8 mouse cellular contexts compared by ENCODE assay signal in genomic region chr8:83566469-83567395, GRCm38 (mm10). TPM values are rescaled to one million over a fixed set of nuclear protein-coding genes. Genes with fewer than 3 reads are reported as not detected.
A peak's percentile ranks its signal among the peaks of the same experiment; 100 is the strongest.
DNase-seq lines count a peak whose midpoint lies in the region; ATAC-seq and TF ChIP-seq lines count a peak whose summit lies in the region.

TSS of gene Ndufb7 (plus strand) at chr8:83566671.

- peaks cover 23% of the 10 kb centered on the region for H3K36me3 ChIP-seq in embryonic facial prominence, embryonic 14.5 days (ENCODE audit: control insufficient read depth, insufficient read depth, low read length)
- peaks cover 24% of the 10 kb centered on the region for H3K36me3 ChIP-seq in limb, embryonic 14.5 days (ENCODE audit: control insufficient read depth, insufficient read depth, low read length)
- H3K36me3 ChIP-seq in midbrain, postnatal 0 days (ENCODE audit: insufficient read depth, low read length) = peaks cover 18% of the 10 kb centered on the region

- DNase-seq in 3T3-L1 (ENCODE audit: low read depth, low spot score) = peak; percentile 92
- peak; percentile 92 to 97 for DNase-seq in adrenal gland, postnatal 4 days (ENCODE audit: low spot score in 2 of 2)
- peak; percentile 93 for DNase-seq in embryonic facial prominence, embryonic 14.5 days (ENCODE audit: low spot score)
- peak; percentile 95 for DNase-seq in heart, adult 8-10 months (ENCODE audit: low spot score)
- DNase-seq in kidney, adult 9 months = peak; percentile 97
- peak; percentile 89 for DNase-seq in limb, embryonic 14.5 days (ENCODE audit: low spot score)
- peak; percentile 94 for DNase-seq in midbrain, postnatal 0 days (ENCODE audit: low spot score)
- peak; percentile 92 to 94 for DNase-seq in spleen, postnatal 14 days (ENCODE audit: low spot score in 2 of 2)

- no peak within 1 kb of the TSS; the same call in 1 of the 2 replicates for H3K27ac ChIP-seq in embryonic facial prominence, embryonic 14.5 days (replicated peaks; ENCODE audit: low read depth, low read length)
- H3K27ac ChIP-seq in limb, embryonic 14.5 days (replicated peaks; ENCODE audit: low read depth, low read length) = 0 out of 2 replicates have a peak within 1 kb of the TSS, but pooled peaks have one; percentile 9
- H3K27ac ChIP-seq in midbrain, postnatal 0 days (ENCODE audit: low read depth, low read length) = peak within 1 kb of the TSS; percentile 83

- under 1% methylated on average over 39 of the region's 48 CpGs for WGBS in embryonic facial prominence, embryonic 14.5 days
- under 1% methylated on average over 47 of the region's 48 CpGs for WGBS in limb, embryonic 14.5 days
- under 1% methylated on average over 48 of the region's 48 CpGs for WGBS in midbrain, postnatal 0 days

- peak within 1 kb of the TSS; percentile 74 for H3K4me2 ChIP-seq in embryonic facial prominence, embryonic 14.5 days (ENCODE audit: low read depth, low read length)
- H3K4me2 ChIP-seq in limb, embryonic 14.5 days (replicated peaks; ENCODE audit: low read depth, low read length, severe bottlenecking) = peak within 1 kb of the TSS; percentile 86
- peak within 1 kb of the TSS; percentile 97 for H3K4me2 ChIP-seq in midbrain, postnatal 0 days (ENCODE audit: low read depth, low read length, poor library complexity, severe bottlenecking)

- H3K9me3 ChIP-seq in embryonic facial prominence, embryonic 14.5 days (ENCODE audit: control insufficient read depth, low read length) = no peaks in the 10 kb centered on the region
- H3K9me3 ChIP-seq in limb, embryonic 14.5 days (ENCODE audit: control insufficient read depth, low read length) = no peaks in the 10 kb centered on the region
- H3K9me3 ChIP-seq in midbrain, postnatal 0 days (ENCODE audit: low read length) = no peaks in the 10 kb centered on the region

- peak; percentile 68; the same call in 1 of the 2 replicates for TF ChIP-seq POLR2A in limb, embryonic 14.5 days (IDR thresholded peaks at IDR 0.05; ENCODE audit: borderline replicate concordance, extremely low read depth, insufficient read depth, insufficient read length)

- peak within 1 kb of the TSS; percentile 78 for H3K9ac ChIP-seq in embryonic facial prominence, embryonic 14.5 days (ENCODE audit: low read depth, low read length)
- H3K9ac ChIP-seq in limb, embryonic 14.5 days (ENCODE audit: low read depth, low read length, severe bottlenecking) = peak within 1 kb of the TSS; percentile 75
- peak within 1 kb of the TSS; percentile 87 for H3K9ac ChIP-seq in midbrain, postnatal 0 days (replicated peaks; ENCODE audit: low read length, poor library complexity, severe bottlenecking)

- H3K4me3 ChIP-seq in embryonic facial prominence, embryonic 14.5 days (ENCODE audit: low read depth, low read length) = peak within 1 kb of the TSS; percentile 66
- H3K4me3 ChIP-seq in limb, embryonic 14.5 days (replicated peaks; ENCODE audit: low read length) = peak within 1 kb of the TSS; percentile 71
- H3K4me3 ChIP-seq in midbrain, postnatal 0 days (ENCODE audit: low read depth, low read length) = peak within 1 kb of the TSS; percentile 72

- no peaks in the 10 kb centered on the region; the same call in none of the 2 replicates for H3K4me1 ChIP-seq in embryonic facial prominence, embryonic 14.5 days (ENCODE audit: control insufficient read depth, insufficient read depth, low read length)
- H3K4me1 ChIP-seq in limb, embryonic 14.5 days (ENCODE audit: control insufficient read depth, insufficient read depth, low read length) = peaks cover 9% of the 10 kb centered on the region
- peaks cover 9% of the 10 kb centered on the region; the same call in 1 of the 2 replicates for H3K4me1 ChIP-seq in midbrain, postnatal 0 days (ENCODE audit: insufficient read depth, low read length)

- peak; percentile 87 for ATAC-seq in embryonic facial prominence, embryonic 14.5 days (ENCODE audit: low read depth)
- peak; percentile 90 for ATAC-seq in limb, embryonic 14.5 days (ENCODE audit: low FRiP score, low read depth)
- ATAC-seq in midbrain, postnatal 0 days (ENCODE audit: low FRiP score) = peak; percentile 88

- TF ChIP-seq CTCF in midbrain, postnatal 0 days (IDR thresholded peaks at IDR 0.05) = peak; percentile 99

- no peaks in the 10 kb centered on the region for H3K27me3 ChIP-seq in embryonic facial prominence, embryonic 14.5 days (replicated peaks; ENCODE audit: control insufficient read depth, insufficient read depth, low read length)
- H3K27me3 ChIP-seq in limb, embryonic 14.5 days (ENCODE audit: control insufficient read depth, insufficient read depth, low read length) = no peaks in the 10 kb centered on the region
- H3K27me3 ChIP-seq in midbrain, postnatal 0 days (ENCODE audit: insufficient read depth, low read length) = no peaks in the 10 kb centered on the region

RNA-seq across cellular contexts. Expression of gene Ndufb7, which starts in this region (rescaled TPM):
- 100 to 1,000 TPM; 215 to 223 TPM for total RNA-seq in adrenal gland, postnatal 4 days (2021)
- polyA plus RNA-seq in embryonic facial prominence, embryonic 14.5 days (2014; fragmentation: Nextera tagmentation; extraction: Ambion mirVana) = 315 and 324 TPM in 2 replicates
- total RNA-seq in heart, adult 8-10 months (2022) = 100 to 1,000 TPM; 561 to 765 (median 683) TPM
- polyA plus RNA-seq in limb, embryonic 14.5 days (2012; rRNA removed) = 237 and 248 TPM in 2 replicates
- polyA plus RNA-seq in limb, embryonic 14.5 days (2014; fragmentation: Nextera tagmentation; extraction: Ambion mirVana) = 298 and 313 TPM in 2 replicates
- 151 and 158 TPM in 2 replicates for total RNA-seq in midbrain, postnatal 0 days (2014; rRNA removed)
- polyA plus RNA-seq in midbrain, postnatal 0 days (2015; fragmentation: Nextera tagmentation; extraction: Ambion mirVana) = 396 and 420 TPM in 2 replicates
